Mouse (Mus musculus): ENCODE results near the gene Kcnmb1.

Kcnmb1 gene

DNA sequence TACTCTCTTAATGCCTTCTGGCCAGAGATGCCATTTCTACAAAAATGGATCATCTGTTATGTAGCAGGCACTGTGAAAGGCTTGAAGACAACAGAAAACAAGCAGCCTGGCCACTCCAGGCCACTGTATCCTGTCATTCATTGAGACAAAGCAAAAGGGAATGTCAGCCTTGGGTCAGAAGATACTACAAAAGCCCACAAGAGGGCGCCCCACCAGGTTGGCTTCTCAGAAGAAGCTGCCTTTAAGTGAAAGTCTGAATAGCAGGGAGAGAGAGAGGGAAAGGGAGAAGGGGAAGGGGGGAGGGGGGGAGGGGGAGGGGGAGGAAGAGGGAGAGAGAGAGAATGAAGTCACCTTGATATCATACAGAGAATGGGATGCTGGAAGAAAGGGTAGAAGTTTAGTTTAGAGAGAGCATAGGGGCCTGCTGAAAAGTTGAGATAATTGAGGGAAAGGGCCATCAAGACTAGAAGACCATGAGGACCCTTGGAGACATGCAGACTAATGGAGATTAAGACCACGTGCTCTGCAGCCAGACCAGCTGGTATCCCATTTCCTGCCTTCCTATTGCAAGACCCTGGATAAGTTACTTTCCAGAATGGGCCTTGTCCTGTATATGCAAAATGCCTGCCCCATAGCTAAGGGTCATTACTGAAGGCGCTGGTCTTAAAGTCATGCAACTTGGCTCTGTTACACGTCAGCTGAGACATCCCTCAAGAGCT is 18.6 kb upstream of the Kcnmb1 start:
- ATAC-seq (ENCODE audit: low TSS enrichment), result no peak

DNA sequence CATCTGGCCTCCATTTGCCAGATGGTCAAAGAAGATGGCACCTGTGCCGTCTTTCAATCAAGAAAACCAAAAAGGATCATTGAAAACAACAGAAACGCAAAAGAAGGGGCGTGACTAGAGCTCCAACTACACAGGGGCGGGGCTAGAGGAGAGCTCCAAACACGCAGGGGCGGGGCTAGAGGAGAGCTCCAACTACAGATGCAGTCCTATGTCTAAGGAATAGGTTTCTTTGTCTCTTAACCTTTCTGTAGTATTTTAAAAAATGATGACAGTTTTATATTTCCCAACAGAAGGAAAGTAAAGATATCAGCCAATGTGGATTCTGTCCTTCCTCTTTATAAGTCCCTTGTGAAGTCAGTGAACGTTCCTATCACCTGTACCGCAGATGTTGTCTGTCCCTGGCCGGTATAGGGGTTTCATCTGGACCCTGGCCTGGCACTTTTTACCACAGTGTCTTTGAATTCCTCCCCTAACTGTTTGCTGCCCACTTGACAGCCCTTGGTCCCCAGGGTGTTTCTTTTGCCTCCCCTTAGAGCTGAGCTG is 18.0 kb upstream of the Kcnmb1 start:
- no peak for ATAC-seq (ENCODE audit: low TSS enrichment)

- ATAC-seq (ENCODE audit: low TSS enrichment), result no peak
Observed at GRCm38 (mm10) chr11:33946501-33946900, 16.3 kb upstream of the Kcnmb1 start.

- no peak for ATAC-seq (ENCODE audit: low TSS enrichment)
Observed at GRCm38 (mm10) chr11:33951155-33951554, 11.7 kb upstream of the Kcnmb1 start.

DNA sequence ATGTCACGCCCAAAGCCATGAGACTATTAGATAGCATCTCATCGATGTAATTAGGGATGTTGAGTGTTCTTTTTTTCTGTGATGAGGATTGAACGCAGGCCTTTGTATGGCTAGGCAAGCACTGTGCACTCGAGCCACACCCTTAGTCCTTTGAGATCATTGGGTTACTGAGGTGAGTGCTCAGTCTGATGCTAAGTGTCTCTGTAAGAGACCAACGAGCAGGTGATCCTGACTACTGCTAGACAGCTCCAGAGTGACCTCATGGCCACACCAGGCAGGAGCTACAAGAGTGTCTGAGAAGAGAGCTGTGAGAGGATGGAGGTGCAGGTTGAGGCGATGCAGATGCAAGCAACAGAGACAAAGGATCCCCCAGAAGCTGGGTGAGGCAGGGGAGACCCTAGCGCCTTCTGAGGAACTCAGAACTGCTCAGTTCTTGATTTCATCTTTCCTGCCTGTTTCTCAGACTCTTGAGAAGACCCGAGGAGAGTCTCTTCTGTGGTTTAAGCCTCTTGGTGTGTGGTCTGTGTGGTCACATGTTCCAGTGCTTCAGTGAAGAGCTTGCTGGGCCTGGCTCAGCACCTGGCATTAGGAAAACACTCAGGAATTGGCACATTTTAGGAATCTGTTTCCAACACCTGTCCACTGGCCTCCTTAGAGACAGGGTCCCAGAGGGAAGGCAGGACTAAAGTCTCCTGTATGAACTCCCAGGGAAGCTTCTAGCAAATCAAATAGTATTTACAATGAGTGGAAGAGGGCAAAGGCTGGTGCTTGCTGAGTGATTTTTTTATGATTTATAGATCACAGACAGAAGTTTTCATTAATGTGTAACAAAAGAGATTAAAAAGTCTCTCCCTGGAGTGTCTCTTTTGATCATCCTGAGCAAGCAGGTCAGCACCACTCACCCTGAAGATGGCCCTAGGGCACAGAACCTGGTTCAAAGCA is 10.9 kb upstream of the Kcnmb1 start:
- ATAC-seq (ENCODE audit: low TSS enrichment), result no peak

DNA sequence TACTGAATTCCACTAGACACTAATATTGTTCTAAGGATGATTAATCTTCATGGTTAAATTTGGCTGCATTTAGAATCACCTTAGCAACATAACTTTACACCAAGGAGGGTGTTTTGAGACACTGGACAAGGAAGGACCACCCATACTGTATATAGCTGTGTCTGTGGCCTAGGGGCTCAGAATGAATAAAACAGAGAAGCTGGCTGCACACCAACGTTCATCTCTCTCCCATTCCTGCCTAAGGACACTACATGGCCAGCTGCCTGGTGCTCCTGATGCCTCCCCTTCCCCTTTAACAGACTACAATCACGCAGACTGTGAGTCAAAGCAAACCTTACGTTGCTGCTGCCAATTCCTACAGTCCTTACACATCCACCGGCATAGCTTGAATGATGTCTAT is 6.8 kb upstream of the Kcnmb1 start:
- no peak for ATAC-seq (ENCODE audit: low TSS enrichment)

- no peak for ATAC-seq (ENCODE audit: low TSS enrichment)
Observed at GRCm38 (mm10) chr11:33956623-33957022, 6.2 kb upstream of the Kcnmb1 start.

- ATAC-seq (ENCODE audit: low TSS enrichment), result no peak
Observed at GRCm38 (mm10) chr11:33957595-33957994, 5.2 kb upstream of the Kcnmb1 start.

- ATAC-seq (ENCODE audit: low TSS enrichment), result no peak
Observed at GRCm38 (mm10) chr11:33958713-33959112, 4.1 kb upstream of the Kcnmb1 start.

DNA sequence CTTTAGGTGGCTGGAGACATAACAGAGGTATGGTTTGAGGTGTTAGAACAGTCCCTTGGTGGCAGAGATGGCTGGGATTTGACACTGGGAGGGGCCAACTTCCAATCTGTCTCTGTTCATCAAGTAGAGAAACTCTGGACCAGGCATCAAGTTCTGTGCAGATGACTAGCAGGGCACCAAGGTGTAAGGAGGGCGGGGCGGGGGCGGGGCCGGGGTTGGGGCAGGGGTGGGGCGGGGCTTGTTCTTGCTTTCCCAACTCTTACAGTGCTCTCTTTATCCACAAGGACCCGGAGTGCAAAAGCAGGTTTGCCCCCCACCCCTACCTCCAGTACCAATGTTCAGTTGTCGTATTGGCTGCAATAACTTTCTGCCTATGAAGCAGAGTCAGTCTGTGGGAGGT is 635 bp upstream of the Kcnmb1 start:
- ATAC-seq (ENCODE audit: low TSS enrichment), result no peak

GRCm38 (mm10) chr11:33965380-33965779 is 2.6 kb downstream of the Kcnmb1 start:
- no peak for ATAC-seq (ENCODE audit: low TSS enrichment)

- no peak for ATAC-seq (ENCODE audit: low TSS enrichment)
Observed at GRCm38 (mm10) chr11:33967708-33968107, 4.9 kb downstream of the Kcnmb1 start.

DNA sequence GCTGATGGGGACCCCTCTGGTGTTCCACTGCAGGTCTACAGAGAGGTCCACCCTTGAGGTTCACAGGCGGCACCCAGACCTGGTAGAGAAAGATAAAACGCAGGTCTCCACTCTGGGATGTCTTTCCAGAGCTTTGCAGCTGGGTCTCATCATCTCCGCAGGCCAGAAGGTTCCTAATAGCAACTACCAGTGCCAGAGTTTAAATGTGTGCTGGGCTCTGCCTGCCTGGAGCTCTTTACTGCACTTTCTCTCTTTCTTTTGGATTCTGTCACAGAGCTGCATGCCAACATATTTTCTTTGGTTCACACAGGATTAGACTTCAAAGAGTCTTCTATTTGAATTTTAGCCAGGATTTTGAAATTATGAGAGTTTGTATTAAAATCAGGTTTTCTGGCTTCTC is 6.4 kb downstream of the Kcnmb1 start:
- no peak for ATAC-seq (ENCODE audit: low TSS enrichment)

DNA sequence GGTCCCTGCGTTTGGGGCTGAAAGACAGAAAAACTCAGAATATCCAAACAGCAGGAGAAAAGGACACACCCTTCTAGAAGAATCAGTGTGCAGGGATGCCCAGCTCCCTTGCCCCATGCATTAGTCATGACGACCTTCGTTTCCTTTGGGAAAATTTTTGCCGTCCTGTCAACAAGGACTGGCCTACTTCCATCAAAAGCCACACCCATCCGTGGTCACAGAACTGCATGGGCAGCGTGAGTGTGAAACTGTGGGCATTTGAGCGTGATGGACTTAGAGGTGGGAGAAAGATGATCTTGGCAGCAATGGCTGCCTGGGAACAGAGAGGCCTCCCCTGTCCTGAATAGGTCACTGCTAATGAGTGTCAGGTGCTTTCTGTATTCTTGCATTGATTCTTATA is 9.3 kb downstream of the Kcnmb1 start:
- ATAC-seq (ENCODE audit: low TSS enrichment), result no peak

GRCm38 (mm10) chr11:33974341-33975040 is 11.7 kb downstream of the Kcnmb1 start:
- no peak for ATAC-seq (ENCODE audit: low TSS enrichment)

DNA sequence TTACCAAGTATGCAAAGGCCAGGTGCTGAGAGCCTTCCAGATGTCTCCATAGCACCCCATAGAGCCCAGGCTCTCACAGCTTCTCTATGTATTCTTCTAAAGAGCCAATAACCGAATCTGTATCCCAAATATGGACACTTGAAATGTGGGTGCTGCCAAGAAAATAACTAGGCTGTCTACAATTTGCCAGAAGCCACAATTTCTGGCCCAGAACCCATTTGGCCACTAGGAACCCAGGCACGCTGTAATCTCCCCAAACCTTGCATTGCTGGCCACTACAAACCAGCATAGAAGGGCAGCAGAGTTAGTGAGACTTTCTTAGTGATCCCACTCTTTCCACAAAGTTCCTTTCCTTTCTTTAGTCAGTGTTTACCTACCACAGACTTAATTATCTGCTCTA is 12.3 kb downstream of the Kcnmb1 start:
- no peak for ATAC-seq (ENCODE audit: low TSS enrichment)

GRCm38 (mm10) chr11:33980146-33980545 is 17.3 kb downstream of the Kcnmb1 start:
- ATAC-seq (ENCODE audit: low TSS enrichment), result no peak

DNA sequence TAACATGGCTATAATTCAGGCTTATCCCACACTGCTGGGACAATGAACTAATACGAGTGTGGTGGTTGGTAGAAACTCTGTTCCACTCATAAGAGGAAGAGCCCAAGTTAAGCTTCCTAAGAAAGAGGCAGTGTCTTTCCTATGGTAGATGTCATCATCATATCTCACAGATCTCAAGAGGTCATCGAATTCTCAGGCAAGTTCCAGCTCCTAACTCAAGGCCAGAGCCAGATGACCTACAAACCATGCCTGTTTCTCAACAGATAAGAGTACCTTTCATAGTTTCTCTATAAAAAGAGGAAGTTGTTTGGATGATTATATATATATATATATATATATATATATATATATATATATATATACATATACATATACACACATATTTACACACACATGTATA is 23.7 kb downstream of the Kcnmb1 start:
- no peak for ATAC-seq (ENCODE audit: low TSS enrichment)

- ATAC-seq (ENCODE audit: low TSS enrichment), result no peak
Observed at GRCm38 (mm10) chr11:33990002-33990401, 27.2 kb downstream of the Kcnmb1 start.

DNA sequence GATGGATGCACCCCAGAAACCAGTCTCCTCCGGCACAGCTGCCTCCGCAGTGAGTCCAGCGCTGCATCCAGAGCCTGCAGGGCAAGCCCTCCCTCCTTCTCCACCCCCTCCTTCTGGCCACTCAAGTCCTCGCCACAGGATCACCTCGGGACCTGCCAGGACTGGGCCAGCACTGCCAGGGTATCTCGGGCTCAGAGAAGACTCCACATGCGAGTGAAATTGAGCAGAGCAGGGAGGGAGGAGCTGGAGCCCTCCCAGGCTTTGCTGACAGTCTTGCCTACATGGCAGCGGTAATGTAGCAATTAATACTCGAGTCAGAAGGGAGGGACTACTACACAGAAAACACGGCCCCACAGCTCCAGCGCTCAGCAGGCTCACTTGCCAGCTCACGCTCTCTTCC is 30.1 kb downstream of the Kcnmb1 start, which contains the start of gene Kcnip1:
Kcnip1 (minus strand) TSS at position 215 of the 400 bp plus-strand sequence.
- ATAC-seq (ENCODE audit: low TSS enrichment), result no peak

GRCm38 (mm10) chr11:33993496-33993895 is 30.7 kb downstream of the Kcnmb1 start:
- ATAC-seq (ENCODE audit: low TSS enrichment), result no peak

DNA sequence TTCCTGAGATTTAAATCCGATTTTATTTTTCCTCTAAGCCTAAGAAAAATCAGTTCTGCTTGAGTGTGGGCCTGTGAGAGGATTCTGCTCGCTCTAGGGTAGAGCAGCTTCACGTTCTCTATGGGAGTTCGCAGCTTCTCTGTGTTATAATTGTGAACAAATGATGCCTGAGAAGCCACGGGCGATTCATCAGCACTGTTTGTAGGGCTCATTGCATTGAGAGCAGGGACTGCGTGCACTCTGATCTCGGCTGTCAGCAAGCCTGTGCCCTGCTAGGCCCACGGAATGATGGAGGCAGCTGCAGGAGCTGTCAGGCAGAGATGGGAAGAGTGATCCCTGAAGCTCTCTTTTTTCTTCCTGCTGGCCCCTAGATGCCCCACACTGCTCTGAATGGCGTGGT is 35.4 kb downstream of the Kcnmb1 start:
- no peak for ATAC-seq (ENCODE audit: low TSS enrichment)
